Mouse (Mus musculus): Measurements from ENCODE around the gene Tmem127. TPM values are rescaled to one million over a fixed set of nuclear protein-coding genes. Genes with fewer than 3 reads are reported as not detected.

Gene Tmem127
- polyA plus RNA-seq, 1 experiment from 2014 or later = 13.7 TPM

Other genes starting within 250 kb of the Tmem127 start
- gene Ap4e1, start 239.2 kb upstream of the Tmem127 start, polyA plus RNA-seq (2014; fragmentation: Nextera tagmentation; extraction: Ambion mirVana) = 7.9 and 9.3 TPM in 2 replicates
- gene Blvra, start 177.2 kb upstream of the Tmem127 start, polyA plus RNA-seq (2014; fragmentation: Nextera tagmentation; extraction: Ambion mirVana) = 41.5 and 43.4 TPM in 2 replicates
- 62.6 and 65.2 TPM in 2 replicates for gene Ncaph, start 114.0 kb upstream of the Tmem127 start, polyA plus RNA-seq (2014; fragmentation: Nextera tagmentation; extraction: Ambion mirVana)
- 11.2 TPM in 2 replicates for gene Itpripl1, start 104.5 kb upstream of the Tmem127 start, polyA plus RNA-seq (2014; fragmentation: Nextera tagmentation; extraction: Ambion mirVana)
- gene 1810024B03Rik, start 39.6 kb upstream of the Tmem127 start, polyA plus RNA-seq (2014; fragmentation: Nextera tagmentation; extraction: Ambion mirVana) = 1.5 and 1.8 TPM in 2 replicates
- 50.5 and 52.9 TPM in 2 replicates for gene Snrnp200, start 39.5 kb upstream of the Tmem127 start, polyA plus RNA-seq (2014; fragmentation: Nextera tagmentation; extraction: Ambion mirVana)
- 52.8 and 53.7 TPM in 2 replicates for gene Ciao1, start 92 bp upstream of the Tmem127 start, polyA plus RNA-seq (2014; fragmentation: Nextera tagmentation; extraction: Ambion mirVana)
- 101 and 103 TPM in 2 replicates for gene Stard7, start 22.3 kb downstream of the Tmem127 start, polyA plus RNA-seq (2014; fragmentation: Nextera tagmentation; extraction: Ambion mirVana)
- 17.4 and 18.3 TPM in 2 replicates for gene Dusp2, start 88.3 kb downstream of the Tmem127 start, polyA plus RNA-seq (2014; fragmentation: Nextera tagmentation; extraction: Ambion mirVana)
- gene Astl, start 90.7 kb downstream of the Tmem127 start, polyA plus RNA-seq (2014; fragmentation: Nextera tagmentation; extraction: Ambion mirVana) = not detected in 2 replicates
- gene Adra2b, start 115.3 kb downstream of the Tmem127 start, polyA plus RNA-seq (2014; fragmentation: Nextera tagmentation; extraction: Ambion mirVana) = 10.2 and 12.0 TPM in 2 replicates
- 0.30 and 0.34 TPM in 2 replicates for gene Gpat2, start 177.3 kb downstream of the Tmem127 start, polyA plus RNA-seq (2014; fragmentation: Nextera tagmentation; extraction: Ambion mirVana)
- 30.3 and 30.6 TPM in 2 replicates for gene Fahd2a, start 196.7 kb downstream of the Tmem127 start, polyA plus RNA-seq (2014; fragmentation: Nextera tagmentation; extraction: Ambion mirVana)